Mouse (Mus musculus) NIH3T3 (cell line): Measurements from ENCODE around the gene Pabpc4.
"Not testable (repeated sequence)": the region's sequence is repeated elsewhere in the genome, so short reads cannot be mapped to it uniquely, and the experiment has no call there.

Experiments used
- DNase-seq: peaks from one replicate; pipeline ENCODE4 v3.0.0-alpha.2; 2012; ENCODE audit warnings: low read depth

Gene Pabpc4

GRCm38 (mm10) chr4:123297195-123297960 lies 35.2 kb downstream of the Pabpc4 start:
- DNase-seq, result no peak

GRCm38 (mm10) chr4:123298226-123298625 lies 36.1 kb downstream of the Pabpc4 start:
- DNase-seq, result no peak

GRCm38 (mm10) chr4:123298980-123299670 lies 37.0 kb downstream of the Pabpc4 start:
- DNase-seq, result peak; percentile 61

- DNase-seq, result peak; percentile 83
Observed at GRCm38 (mm10) chr4:123305789-123306188, 43.6 kb downstream of the Pabpc4 start.

- no peak for DNase-seq
Observed at GRCm38 (mm10) chr4:123306999-123307398, 44.8 kb downstream of the Pabpc4 start.

- no peak for DNase-seq
Observed at GRCm38 (mm10) chr4:123308292-123308691, 46.1 kb downstream of the Pabpc4 start.

- DNase-seq, result no peak
Observed at GRCm38 (mm10) chr4:123311845-123312244, 49.7 kb downstream of the Pabpc4 start.

GRCm38 (mm10) chr4:123313010-123313409 lies 50.9 kb downstream of the Pabpc4 start:
- DNase-seq, result no peak

GRCm38 (mm10) chr4:123314497-123314896 lies 52.3 kb downstream of the Pabpc4 start:
- DNase-seq, result no peak

GRCm38 (mm10) chr4:123322910-123323309 lies 60.8 kb downstream of the Pabpc4 start:
- DNase-seq, result not testable (repeated sequence)

- no peak for DNase-seq
Observed at GRCm38 (mm10) chr4:123323534-123323933, 61.4 kb downstream of the Pabpc4 start, which contains the start of gene Oxct2a. Gene Oxct2a, minus strand, starts transcription at chr4:123323634.

GRCm38 (mm10) chr4:123326087-123326486 lies 63.9 kb downstream of the Pabpc4 start:
- DNase-seq, result no peak

GRCm38 (mm10) chr4:123327630-123328029 lies 65.5 kb downstream of the Pabpc4 start:
- no peak for DNase-seq

GRCm38 (mm10) chr4:123328946-123329345 lies 66.8 kb downstream of the Pabpc4 start:
- no peak for DNase-seq

- DNase-seq, result no peak
Observed at GRCm38 (mm10) chr4:123331326-123331725, 69.2 kb downstream of the Pabpc4 start.

- not testable (repeated sequence) for DNase-seq
Observed at GRCm38 (mm10) chr4:123331961-123332360, 69.8 kb downstream of the Pabpc4 start.

- no peak for DNase-seq
Observed at GRCm38 (mm10) chr4:123333151-123333550, 71.0 kb downstream of the Pabpc4 start.

GRCm38 (mm10) chr4:123334177-123334576 lies 72.0 kb downstream of the Pabpc4 start:
- peak; percentile 37 for DNase-seq

- DNase-seq, result not testable (repeated sequence)
Observed at GRCm38 (mm10) chr4:123335244-123335643, 73.1 kb downstream of the Pabpc4 start.

GRCm38 (mm10) chr4:123335796-123336585 lies 73.8 kb downstream of the Pabpc4 start:
- DNase-seq, result no peak

GRCm38 (mm10) chr4:123337693-123338092 lies 75.5 kb downstream of the Pabpc4 start:
- peak; percentile 53 for DNase-seq

- DNase-seq, result peak; percentile 86
Observed at GRCm38 (mm10) chr4:123340232-123340631, 78.1 kb downstream of the Pabpc4 start.
